Mouse (Mus musculus) small intestine, adult 2 months (tissue): ENCODE measurements around the gene Ppm1h. TPM values are rescaled to one million over a fixed set of nuclear protein-coding genes. Genes with fewer than 3 reads are reported as not detected.
"Not testable (repeated sequence)": the region's sequence is repeated elsewhere in the genome, so short reads cannot be mapped to it uniquely, and the experiment has no call there.

Experiments
- H3K27ac ChIP-seq: fragments of 200-500 bp; 2 replicates; pipeline ENCODE4 v1.5.1; 2012; ENCODE audit warnings: low read depth, low read length, control low read depth, inconsistent platforms; ENCODE audit not compliant: insufficient read depth
- H3K27me3 ChIP-seq: fragments of 200-500 bp; 2 replicates; pipeline ENCODE4 v1.6.1; 2012; ENCODE audit warnings: mild to moderate bottlenecking, moderate library complexity, low read length, inconsistent platforms; ENCODE audit not compliant: control insufficient read depth, insufficient read depth
- H3K36me3 ChIP-seq: fragments of 200-500 bp; 2 replicates; pipeline ENCODE4 v1.6.1; 2012; ENCODE audit warnings: mild to moderate bottlenecking, low read length, control low read depth, inconsistent platforms; ENCODE audit not compliant: control insufficient read depth, insufficient read depth
- H3K4me1 ChIP-seq: fragments of 200-500 bp; 2 replicates; pipeline ENCODE4 v1.6.1; 2012; ENCODE audit warnings: low read length, inconsistent platforms, mixed read lengths; ENCODE audit not compliant: control insufficient read depth, insufficient read depth, insufficient read length
- H3K4me3 ChIP-seq: fragments of 200-500 bp; 2 replicates; pipeline ENCODE4 v1.5.1; 2012; ENCODE audit warnings: low read depth, mild to moderate bottlenecking, control low read depth, inconsistent platforms, low read length, moderate library complexity
- CTCF ChIP-seq: fragments of 200-500 bp; IDR thresholded peaks from 2 replicates; pipeline ENCODE4 v1.5.1; 2012; ENCODE audit warnings: low read depth, mild to moderate bottlenecking, control low read depth, inconsistent platforms, low read length, moderate library complexity, mixed read lengths; ENCODE audit not compliant: insufficient replicate concordance, insufficient read length; ENCODE audit errors: extremely low read depth
- POLR2A ChIP-seq: fragments of 200-500 bp; IDR thresholded peaks from 2 replicates; pipeline ENCODE4 v1.6.1; 2012; ENCODE audit warnings: low read depth, mild to moderate bottlenecking, control low read depth, inconsistent platforms, low read length, moderate library complexity
- WGBS: fragments of 180-500 bp; shearing (Covaris S2); methylation state at CpG from one replicate; pipeline ENCODE4 v1.1.7; 2018; 5-methylcytosine and 5-hydroxymethylcytosine counted together
- polyA plus RNA-seq: library from polyadenylated mRNA; depleted of rRNA; stranded (reverse); fragments of >200 nt; gene quantifications from 2 replicates; pipeline ENCODE4 v1.2.3, GENCODE M21; 2012

The Ppm1h gene
- polyA plus RNA-seq, 1 experiment, result 14.7 TPM

DNA sequence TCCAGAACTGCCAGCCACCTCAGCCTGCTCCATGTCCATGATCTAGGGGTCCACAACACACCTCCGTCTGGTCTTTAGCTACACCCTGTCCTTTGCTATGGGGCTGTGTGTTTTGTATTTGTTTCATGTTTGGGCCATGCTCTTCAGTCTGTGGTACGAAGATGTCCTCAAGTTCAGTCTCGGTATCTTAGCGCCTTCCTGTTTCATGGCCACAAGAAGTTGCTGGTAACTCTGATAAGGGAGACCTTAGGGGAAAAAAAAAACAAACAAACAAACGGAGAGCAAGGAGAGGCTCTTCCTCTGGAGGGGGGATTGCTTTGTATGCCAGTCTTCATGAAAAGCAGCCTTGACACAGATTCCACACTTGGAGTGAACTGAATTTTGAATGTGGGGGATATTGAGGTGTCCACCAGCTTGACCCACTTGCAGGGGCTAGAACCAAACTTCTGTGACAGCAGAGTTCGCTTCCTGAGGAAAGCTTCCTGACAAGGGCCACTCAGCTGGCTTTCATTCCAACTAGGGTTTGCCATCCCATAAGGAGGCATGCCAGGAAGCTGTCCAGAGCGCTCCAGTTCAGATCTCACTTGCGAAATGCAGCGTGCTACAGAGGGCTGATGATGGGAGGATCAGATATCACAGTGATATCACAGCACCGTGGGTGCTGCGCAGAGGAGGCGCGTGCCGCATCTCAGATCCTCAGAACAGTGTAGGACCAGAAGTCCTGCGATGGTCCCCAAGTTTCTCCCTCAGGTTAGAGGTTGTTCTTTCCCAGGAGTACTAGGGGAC is 254.7 kb downstream of the Ppm1h start:
- no peak overlapping the region for H3K27ac ChIP-seq
- WGBS, result 90% methylated on average over 15 of the region's 15 CpGs
- H3K27me3 ChIP-seq, result no peaks in the 10 kb centered on the region
- TF ChIP-seq POLR2A (no peak), CTCF (no peak)
- peaks cover 13% of the 10 kb centered on the region; the same call in 1 of the 2 replicates for H3K4me1 ChIP-seq
- peaks cover 4% of the 10 kb centered on the region for H3K36me3 ChIP-seq
- H3K4me3 ChIP-seq, result no peak overlapping the region

DNA sequence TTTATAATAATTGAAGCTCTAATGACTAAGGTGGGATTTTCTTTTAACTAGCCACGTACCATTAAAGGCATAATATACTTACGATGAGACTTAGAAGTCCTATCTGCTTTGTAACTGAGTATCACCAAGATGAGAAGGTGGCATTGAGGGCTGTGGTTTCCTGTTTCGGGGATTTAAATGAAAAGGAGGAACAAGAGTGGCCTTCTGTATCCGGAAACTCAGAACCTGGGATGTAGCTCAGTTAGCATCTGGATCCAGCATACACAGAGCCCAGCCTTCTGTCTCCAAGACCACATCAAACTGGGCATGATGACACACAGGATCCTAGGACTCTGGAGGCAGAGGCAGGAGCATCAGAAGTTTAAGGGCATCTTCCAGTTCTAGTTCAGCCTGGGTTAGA is 256.8 kb downstream of the Ppm1h start:
- not testable (repeated sequence) for H3K27me3 ChIP-seq, H3K4me1 ChIP-seq, H3K27ac ChIP-seq, H3K36me3 ChIP-seq, H3K4me3 ChIP-seq
- WGBS, result no CpG with 5 or more reads among the region's 4 CpGs

DNA sequence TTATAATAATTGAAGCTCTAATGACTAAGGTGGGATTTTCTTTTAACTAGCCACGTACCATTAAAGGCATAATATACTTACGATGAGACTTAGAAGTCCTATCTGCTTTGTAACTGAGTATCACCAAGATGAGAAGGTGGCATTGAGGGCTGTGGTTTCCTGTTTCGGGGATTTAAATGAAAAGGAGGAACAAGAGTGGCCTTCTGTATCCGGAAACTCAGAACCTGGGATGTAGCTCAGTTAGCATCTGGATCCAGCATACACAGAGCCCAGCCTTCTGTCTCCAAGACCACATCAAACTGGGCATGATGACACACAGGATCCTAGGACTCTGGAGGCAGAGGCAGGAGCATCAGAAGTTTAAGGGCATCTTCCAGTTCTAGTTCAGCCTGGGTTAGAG is 258.8 kb downstream of the Ppm1h start:
- H3K4me1 ChIP-seq, H3K27ac ChIP-seq, H3K27me3 ChIP-seq, H3K4me3 ChIP-seq: not testable (repeated sequence)
- H3K36me3 ChIP-seq, result peaks cover 17% of the 10 kb centered on the region
- no CpG with 5 or more reads among the region's 4 CpGs for WGBS

DNA sequence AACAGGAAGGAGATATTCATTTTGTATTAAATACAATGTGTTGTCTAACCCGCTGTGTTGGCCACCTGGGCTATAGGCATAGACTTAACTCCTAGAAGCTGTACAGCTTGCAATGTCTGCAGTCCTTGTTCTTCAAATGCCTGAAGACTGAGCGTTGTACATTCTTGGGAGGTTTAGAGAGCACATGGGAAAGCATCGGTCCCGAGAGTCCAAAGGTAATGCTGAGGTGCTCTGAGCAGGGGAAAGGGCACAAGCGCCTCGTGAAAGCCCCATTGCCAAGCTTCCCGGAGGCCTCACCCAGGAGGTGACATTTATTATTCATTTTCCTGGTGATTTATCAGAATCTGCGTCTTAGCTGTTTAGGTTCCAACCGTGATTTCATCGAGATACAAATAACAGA is 261.0 kb downstream of the Ppm1h start:
- H3K27ac ChIP-seq, result no peak overlapping the region
- H3K27me3 ChIP-seq, result no peaks in the 10 kb centered on the region
- TF ChIP-seq CTCF, result no peak
- no peak for TF ChIP-seq POLR2A
- H3K36me3 ChIP-seq, result peaks cover 15% of the 10 kb centered on the region
- peaks cover 3% of the 10 kb centered on the region; the same call in 1 of the 2 replicates for H3K4me1 ChIP-seq
- H3K4me3 ChIP-seq, result no peak overlapping the region
- WGBS, result 39% methylated on average over 10 of the region's 10 CpGs

DNA sequence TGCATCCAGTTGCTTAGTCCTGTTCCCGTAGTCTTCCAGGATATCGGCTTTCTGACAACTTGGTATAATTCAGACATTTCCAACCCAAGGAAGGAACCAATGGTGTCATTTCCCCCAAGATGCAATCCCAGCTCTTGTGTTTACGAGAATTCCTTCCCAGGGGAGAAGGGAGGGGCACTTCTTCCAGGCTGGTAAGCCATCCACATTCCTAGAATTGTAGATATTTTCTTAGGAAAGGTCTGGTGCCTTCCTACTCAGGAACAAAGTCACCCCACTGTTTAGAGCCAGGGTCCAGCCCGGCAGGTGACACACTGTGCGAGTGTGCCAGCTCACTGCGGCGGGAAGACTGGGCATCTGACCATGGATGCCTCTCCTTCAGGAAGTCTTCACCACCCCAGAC is 264.2 kb downstream of the Ppm1h start:
- 80% methylated on average over 7 of the region's 7 CpGs for WGBS
- H3K4me1 ChIP-seq, result peaks cover 3% of the 10 kb centered on the region; the same call in 1 of the 2 replicates
- peaks cover 15% of the 10 kb centered on the region for H3K36me3 ChIP-seq
- H3K27me3 ChIP-seq, result no peaks in the 10 kb centered on the region
- TF ChIP-seq POLR2A (no peak), CTCF (no peak)
- H3K27ac ChIP-seq, result no peak overlapping the region
- no peak overlapping the region for H3K4me3 ChIP-seq

DNA sequence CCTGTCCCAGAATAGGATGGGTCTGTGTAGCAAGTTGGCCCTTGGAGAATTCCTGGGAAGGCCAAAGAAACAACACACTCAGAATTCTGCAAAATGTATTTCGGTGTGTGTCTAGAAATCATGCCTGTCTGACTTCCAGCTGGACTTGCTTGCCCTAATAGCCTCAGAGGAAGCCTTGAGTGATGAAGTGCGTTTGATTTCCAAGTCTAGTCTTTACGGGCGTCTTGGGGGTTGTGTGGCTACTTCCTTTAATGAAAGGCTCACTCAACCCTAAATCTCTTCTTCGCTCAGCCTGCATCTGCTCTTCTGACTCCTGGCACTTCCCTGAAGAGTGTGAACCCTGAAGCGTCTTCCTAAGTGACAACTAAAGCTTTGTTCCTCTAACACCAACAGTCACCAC is 265.3 kb downstream of the Ppm1h start:
- peaks cover 3% of the 10 kb centered on the region; the same call in 1 of the 2 replicates for H3K4me1 ChIP-seq
- no peaks in the 10 kb centered on the region for H3K27me3 ChIP-seq
- no peak overlapping the region for H3K27ac ChIP-seq
- no peak overlapping the region for H3K4me3 ChIP-seq
- no peak for TF ChIP-seq POLR2A
- TF ChIP-seq CTCF, result no peak
- 83% methylated on average over 6 of the region's 6 CpGs for WGBS
- peaks cover 15% of the 10 kb centered on the region for H3K36me3 ChIP-seq

DNA sequence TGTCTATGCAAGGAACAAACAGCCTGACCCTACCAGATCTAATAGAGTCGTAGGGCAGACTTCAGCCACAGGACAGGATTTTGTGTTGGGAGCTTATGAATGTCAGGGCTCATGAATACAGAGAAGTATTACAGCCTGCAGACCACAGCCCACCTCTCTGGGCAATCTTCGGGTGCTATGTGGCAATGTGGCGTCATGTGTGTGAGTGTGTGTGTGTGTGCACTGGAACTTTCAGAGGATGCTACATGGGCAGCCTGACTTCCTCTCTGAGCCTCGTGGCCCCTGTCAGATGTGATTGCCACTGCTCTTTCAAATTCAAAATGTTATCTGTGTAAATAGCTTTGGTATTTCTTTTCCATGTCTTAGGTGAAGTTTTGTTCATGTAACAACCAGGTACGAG is 266.3 kb downstream of the Ppm1h start:
- TF ChIP-seq POLR2A (no peak), CTCF (no peak)
- Histone ChIP-seq H3K27me3 (no peaks in the 10 kb centered on the region), H3K36me3 (peaks cover 15% of the 10 kb centered on the region), H3K27ac (no peak overlapping the region), H3K4me1 (peaks cover 3% of the 10 kb centered on the region; the same call in 1 of the 2 replicates), H3K4me3 (no peak overlapping the region)
- 78% methylated on average over 5 of the region's 5 CpGs for WGBS

DNA sequence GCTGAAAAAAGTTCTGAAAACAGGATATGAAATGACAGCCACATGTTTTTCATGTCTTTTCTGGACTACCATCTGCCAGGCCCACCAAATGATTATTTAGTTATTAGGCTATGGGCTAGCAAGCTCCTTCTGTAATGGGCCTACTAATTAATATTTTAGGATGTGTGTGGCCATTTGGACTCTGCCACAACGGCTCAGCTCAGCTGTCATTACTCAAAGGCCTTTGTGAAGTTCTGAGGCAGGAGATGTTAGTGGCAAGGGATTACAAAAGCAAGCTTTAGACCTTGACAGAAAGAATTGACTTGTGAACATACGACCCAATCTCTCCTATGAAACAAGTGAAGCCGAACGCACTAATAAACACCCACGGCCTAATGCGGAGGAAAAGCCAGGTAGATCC is 272.4 kb downstream of the Ppm1h start:
- 92% methylated on average over 6 of the region's 6 CpGs for WGBS
- no peaks in the 10 kb centered on the region for H3K36me3 ChIP-seq
- H3K4me1 ChIP-seq, result no peaks in the 10 kb centered on the region
- no peaks in the 10 kb centered on the region for H3K27me3 ChIP-seq
- H3K27ac ChIP-seq, result no peak overlapping the region
- TF ChIP-seq POLR2A (no peak), CTCF (no peak)
- H3K4me3 ChIP-seq, result no peak overlapping the region
